Mouse (Mus musculus) megakaryocyte progenitor cell, adult 5-6 weeks (primary cell): ENCODE measurements at regions not wholly inside any gene's neighbourhood (a gene's known extent, or its start where the extent isn't known, plus 50 kb on each side); places are given as distances from the start of the nearest gene placed in this dataset.

Source experiments
- ATAC-seq: replicated peaks from 2 replicates; pipeline ENCODE4 v1.8.0; 2016; ENCODE audit warnings: mild to moderate bottlenecking, moderate TSS enrichment, inconsistent platforms; ENCODE audit not compliant: poor library complexity

- no peak for ATAC-seq
Measured at GRCm38 (mm10) chr1:193965278-193965677, 595.2 kb upstream of the Camk1g start.

DNA sequence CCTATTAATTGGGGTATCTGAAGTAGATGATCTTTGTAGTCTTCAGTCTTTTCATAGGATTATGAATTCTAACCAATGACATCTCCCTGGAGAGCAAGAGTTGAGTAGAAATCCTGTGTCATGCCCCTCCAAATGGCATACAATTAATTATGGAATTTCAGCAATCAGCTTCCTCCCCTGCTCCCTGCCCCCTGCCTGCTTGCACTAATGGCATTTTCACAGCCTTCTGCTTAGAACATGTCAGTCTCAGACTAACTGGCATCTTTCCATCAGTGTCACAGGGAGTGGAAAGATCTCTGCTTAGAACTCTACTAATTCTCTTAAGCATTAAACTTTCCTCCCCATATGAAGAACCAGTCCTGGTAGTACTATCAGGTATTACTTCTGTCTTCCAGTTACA is 581.8 kb upstream of the Camk1g start:
- no peak for ATAC-seq

GRCm38 (mm10) chr1:193949817-193950216 is 579.7 kb upstream of the Camk1g start:
- no peak for ATAC-seq

GRCm38 (mm10) chr1:193946953-193947586 is 577.0 kb upstream of the Camk1g start:
- no peak for ATAC-seq

- no peak for ATAC-seq
Measured at GRCm38 (mm10) chr1:193935969-193936368, 565.9 kb upstream of the Camk1g start.

DNA sequence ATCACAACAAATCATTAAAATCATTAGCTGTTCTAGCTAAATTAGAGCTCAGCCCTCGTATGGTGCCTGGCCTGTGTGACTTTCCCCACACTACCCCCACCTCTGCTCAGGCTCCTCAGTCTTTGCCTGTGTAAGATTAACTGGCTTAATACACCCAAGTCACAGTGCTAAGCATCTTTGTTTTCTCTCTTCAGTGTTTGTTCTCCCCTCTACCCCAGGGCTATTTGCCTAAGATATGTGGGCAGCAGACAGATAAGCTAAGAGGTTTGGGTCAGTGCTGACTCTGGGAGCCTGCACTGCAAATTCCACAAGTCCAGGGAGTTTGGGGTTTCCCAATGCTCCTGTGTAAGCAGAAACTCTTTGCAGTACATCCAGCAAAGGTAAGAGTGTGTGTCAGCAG is 564.2 kb upstream of the Camk1g start:
- ATAC-seq = no peak

DNA sequence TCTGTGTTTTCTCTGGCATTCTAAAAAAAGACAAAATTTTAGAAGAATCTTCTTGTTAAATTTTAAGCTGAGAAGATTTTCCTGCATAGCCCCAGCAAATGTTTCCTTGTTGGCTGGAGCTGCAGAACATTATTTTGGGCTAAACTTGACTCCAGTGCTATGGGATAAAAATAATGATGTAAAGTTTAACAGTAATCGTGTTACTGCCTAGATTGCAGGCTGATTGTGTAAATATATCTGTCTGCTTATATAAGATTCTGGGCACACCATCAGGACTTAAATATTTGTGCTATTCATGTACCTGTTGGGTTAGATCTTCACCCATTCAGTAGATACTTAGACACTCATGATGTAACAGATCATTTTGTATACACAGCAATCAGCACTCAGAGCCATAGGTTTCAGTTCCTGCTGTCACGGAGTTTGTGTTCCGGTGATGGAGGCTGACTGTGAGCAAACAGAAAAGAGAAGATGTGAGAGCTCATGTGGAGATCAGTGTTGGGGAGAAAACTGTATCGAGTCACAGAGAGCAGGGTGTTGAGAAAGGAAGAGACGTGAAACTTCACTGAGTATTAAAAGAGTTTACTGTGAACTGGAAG is 561.1 kb upstream of the Camk1g start:
- ATAC-seq = peak; percentile 72

- peak; percentile 81 for ATAC-seq
Measured at GRCm38 (mm10) chr1:193928607-193929006, 558.5 kb upstream of the Camk1g start.

DNA sequence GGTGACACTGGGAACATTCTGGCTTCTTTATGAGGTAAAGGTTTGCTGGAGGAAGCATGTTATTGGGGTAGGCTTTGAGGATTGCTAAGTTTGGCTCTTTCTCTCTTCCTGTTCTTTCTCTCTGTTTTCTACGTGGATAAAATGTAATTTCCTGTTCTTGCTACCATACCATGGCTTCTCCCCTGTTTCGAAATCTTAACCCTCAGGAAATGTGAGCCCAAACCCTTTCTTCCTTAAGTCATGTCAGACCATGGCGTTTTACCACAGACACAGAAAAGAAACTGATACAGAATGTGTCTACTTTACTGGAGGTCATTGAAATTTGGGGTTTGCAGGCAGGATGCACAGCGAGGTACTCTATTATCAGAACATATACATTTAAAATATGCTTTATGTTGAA is 552.7 kb upstream of the Camk1g start:
- ATAC-seq = peak; percentile 94

- ATAC-seq = no peak
Measured at GRCm38 (mm10) chr1:193919243-193919642, 549.1 kb upstream of the Camk1g start.

DNA sequence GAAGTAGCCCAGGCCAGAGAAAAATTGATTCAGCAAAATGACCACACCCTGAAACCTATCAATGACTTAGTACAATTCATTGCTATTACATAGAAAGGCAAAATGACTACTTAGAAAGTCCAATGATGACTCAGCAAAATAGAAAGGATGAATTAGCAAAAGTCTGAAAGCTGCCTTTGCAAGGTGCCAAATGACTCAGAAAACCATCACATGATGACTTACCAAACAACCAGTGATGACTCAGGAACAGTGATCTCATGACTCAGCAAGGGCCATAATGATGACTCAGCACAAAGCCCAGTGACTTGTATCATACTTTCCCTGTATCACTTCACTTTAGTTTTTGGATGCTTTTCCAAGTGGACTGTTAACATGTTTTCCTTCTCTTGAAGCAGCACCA is 535.6 kb upstream of the Camk1g start:
- ATAC-seq = peak; percentile 44

DNA sequence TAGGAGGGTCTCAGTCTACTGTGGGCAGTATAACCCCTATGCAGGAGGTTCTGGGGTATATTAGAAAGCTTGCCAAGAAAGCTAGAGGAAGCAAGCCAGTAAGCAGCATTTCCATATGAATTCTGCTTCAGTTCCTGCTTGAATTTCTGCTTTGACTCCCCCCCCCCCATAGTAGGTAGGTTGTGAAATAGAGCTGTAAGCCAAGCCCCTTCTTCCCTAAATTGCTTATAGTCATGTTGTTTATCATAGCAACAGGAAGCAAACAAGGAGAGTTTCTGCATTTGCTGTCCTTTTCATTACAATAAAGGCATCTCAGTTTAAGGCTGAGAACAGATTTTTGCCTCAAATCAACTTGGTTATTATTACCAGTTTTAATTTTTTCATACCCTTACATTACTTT is 524.0 kb upstream of the Camk1g start:
- peak; percentile 80 for ATAC-seq

GRCm38 (mm10) chr1:193876540-193876939 is 506.4 kb upstream of the Camk1g start:
- ATAC-seq = no peak

DNA sequence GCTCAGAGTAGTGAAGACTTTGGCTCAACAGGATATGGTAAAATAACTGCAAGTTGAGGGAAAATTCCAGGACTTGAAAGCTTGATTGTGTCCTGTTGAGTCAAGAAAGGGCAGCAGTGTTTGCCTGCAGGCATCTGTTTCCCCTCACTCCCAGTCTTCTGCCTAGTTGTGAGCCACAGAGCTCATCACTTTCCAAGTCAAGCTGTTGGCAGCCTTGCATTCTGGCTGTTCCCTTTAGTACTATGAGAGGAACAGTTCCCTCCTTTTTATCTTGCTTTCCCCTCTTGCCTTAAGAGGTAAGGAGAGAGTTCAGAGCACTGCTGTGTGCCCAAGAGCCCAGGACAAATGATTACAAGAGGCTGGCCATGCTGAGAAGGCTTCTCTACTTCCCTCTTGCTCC is 506.0 kb upstream of the Camk1g start:
- ATAC-seq = no peak

DNA sequence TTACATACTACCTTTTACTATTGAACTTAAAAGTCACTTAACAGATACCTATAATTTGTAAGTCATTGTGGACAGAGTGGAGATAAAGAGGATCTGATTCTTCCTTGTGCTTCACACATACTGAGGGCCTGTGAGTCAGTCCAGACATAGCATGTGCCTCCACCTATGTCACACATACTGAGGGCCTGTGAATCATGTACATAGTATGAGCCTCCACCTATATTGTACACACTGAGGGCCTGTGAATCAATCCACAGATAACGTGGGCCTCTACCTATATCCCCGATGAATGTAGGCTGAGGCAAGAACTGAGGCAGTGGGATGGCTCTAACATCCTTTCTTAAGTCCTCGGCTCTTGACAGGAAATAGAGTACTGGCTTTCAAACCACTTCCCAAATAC is 505.2 kb upstream of the Camk1g start:
- no peak for ATAC-seq

GRCm38 (mm10) chr1:193870731-193871130 is 500.6 kb upstream of the Camk1g start:
- ATAC-seq = no peak

- no peak for ATAC-seq
Measured at GRCm38 (mm10) chr1:193868639-193869320, 498.7 kb upstream of the Camk1g start.

GRCm38 (mm10) chr1:193860767-193861299 is 490.7 kb upstream of the Camk1g start:
- ATAC-seq = no peak

DNA sequence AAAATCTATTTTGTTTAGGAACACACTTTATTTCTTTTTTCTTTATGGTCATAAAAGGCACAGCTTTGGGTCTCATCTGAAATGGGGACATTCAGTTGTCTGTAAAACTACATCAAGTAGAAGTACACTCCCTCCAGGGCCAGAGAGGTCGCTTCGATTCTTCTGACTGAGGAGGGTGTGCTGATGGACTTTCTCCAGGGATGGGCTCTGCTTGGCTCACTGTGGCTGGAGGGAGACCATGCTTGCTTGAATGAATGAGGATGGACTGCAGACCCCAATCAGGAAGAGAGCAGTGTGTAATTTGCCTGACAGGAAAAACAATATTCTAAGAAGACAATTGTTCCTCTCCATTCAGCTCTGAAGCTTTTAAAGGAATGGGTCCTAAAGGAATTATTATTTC is 490.3 kb upstream of the Camk1g start:
- ATAC-seq = no peak

- no peak for ATAC-seq
Measured at GRCm38 (mm10) chr1:193859257-193860125, 489.4 kb upstream of the Camk1g start.

- no peak for ATAC-seq
Measured at GRCm38 (mm10) chr1:193847922-193848321, 477.8 kb upstream of the Camk1g start.
